Mouse (Mus musculus) midbrain, embryonic 11.5 days (tissue): Measurements from ENCODE around the gene Bloc1s3. TPM values are rescaled to one million over a fixed set of nuclear protein-coding genes. Genes with fewer than 3 reads are reported as not detected.

Source experiments
- ATAC-seq: fragments of 200-750 bp; cut with Nextera tagmentation; 2 replicates; pipeline ENCODE4 v1.8.0; 2017; ENCODE audit warnings: moderate TSS enrichment, moderate library complexity; ENCODE audit not compliant: low FRiP score
- DNase-seq: peaks from one replicate; pipeline ENCODE4 v3.0.0; 2015; ENCODE audit warnings: low spot score; ENCODE audit errors: missing footprints
- H3K27ac ChIP-seq: fragments of 300-500 bp; sonication (generic); 2 replicates; pipeline ENCODE4 v1.5.1; 2014; ENCODE audit warnings: low read depth, low read length
- H3K27me3 ChIP-seq: fragments of 300-500 bp; sonication (generic); 2 replicates; pipeline ENCODE4 v1.6.1; 2014; ENCODE audit warnings: mild to moderate bottlenecking, low read length, moderate library complexity, mixed read lengths; ENCODE audit not compliant: control insufficient read depth, insufficient read depth
- H3K36me3 ChIP-seq: fragments of 300-500 bp; sonication (generic); 2 replicates; pipeline ENCODE4 v1.6.1; 2014; ENCODE audit warnings: mild to moderate bottlenecking, low read length, moderate library complexity, mixed read lengths; ENCODE audit not compliant: control insufficient read depth, insufficient read depth
- H3K4me1 ChIP-seq: fragments of 300-500 bp; sonication (generic); 2 replicates; pipeline ENCODE4 v1.6.1; 2014; ENCODE audit warnings: low read length; ENCODE audit not compliant: control insufficient read depth, insufficient read depth
- H3K4me2 ChIP-seq: fragments of 300-500 bp; sonication (generic); 2 replicates; pipeline ENCODE4 v1.6.1; 2014; ENCODE audit warnings: mild to moderate bottlenecking, moderate library complexity
- H3K4me3 ChIP-seq: fragments of 300-500 bp; sonication (generic); 2 replicates; pipeline ENCODE4 v1.5.1; 2014; ENCODE audit warnings: low read depth, low read length
- H3K9ac ChIP-seq: fragments of 300-500 bp; sonication (generic); 2 replicates; pipeline ENCODE4 v1.6.1; 2014; ENCODE audit warnings: low read length
- H3K9me3 ChIP-seq: fragments of 300-500 bp; sonication (generic); 2 replicates; pipeline ENCODE4 v1.6.1; 2016; ENCODE audit warnings: low read length; ENCODE audit not compliant: control insufficient read depth
- WGBS: fragments of 180-500 bp; shearing (Covaris S2); extraction: QIAGEN DNeasy Blood & Tissue Kit; methylation state at CpG from one replicate; pipeline ENCODE4 v1.1.7; 2014; 5-methylcytosine and 5-hydroxymethylcytosine counted together
- polyA plus RNA-seq: library from polyadenylated mRNA; unstranded; fragments of >200 nt; fragmentation: Nextera tagmentation; extraction: Ambion mirVana; gene quantifications from 2 replicates; pipeline ENCODE4 v1.2.1, GENCODE M21; 2014

Bloc1s3 gene
- polyA plus RNA-seq, 1 experiment from 2014 or later, result 2.6 TPM

DNA sequence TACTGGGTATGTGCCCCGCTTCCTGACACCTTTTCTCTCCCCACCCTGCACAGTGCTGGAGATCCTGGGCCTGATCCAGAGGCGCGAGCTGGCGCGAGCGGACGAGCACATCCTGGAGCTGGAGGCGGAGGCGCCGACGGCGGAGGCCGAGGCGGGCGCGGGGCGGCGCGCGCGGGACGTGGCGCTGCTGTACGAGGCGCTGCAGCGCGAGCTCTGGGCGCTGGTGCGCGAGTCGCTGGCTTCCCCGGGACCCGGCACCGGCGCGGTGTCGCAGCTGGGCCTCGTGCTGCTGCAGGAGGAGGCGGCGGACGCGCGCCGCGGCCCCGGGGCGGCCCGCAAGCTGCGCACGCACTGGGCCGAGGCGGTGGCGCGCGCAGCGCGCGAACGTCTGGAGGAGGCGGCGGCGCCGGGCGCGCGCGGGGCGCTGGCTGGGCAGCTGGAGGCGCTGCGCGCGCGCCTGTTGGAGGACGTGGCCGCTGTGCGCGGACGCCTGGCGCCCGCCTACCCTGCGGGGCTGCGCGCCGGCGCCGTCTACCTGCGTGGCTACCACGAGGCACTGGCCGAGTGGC, 34.2 kb downstream of the Bloc1s3 start:
- Histone ChIP-seq H3K4me2 (peak overlapping the region; percentile 77), H3K27ac (no peak overlapping the region), H3K4me1 (no peaks in the 10 kb centered on the region), H3K4me3 (peak overlapping the region; percentile 48), H3K36me3 (no peaks in the 10 kb centered on the region), H3K27me3 (peaks cover 71% of the 10 kb centered on the region), H3K9ac (peak overlapping the region; percentile 58), H3K9me3 (no peaks in the 10 kb centered on the region)
- WGBS, result under 1% methylated on average over 69 of the region's 89 CpGs
- peak; percentile 85 for ATAC-seq
- peak; percentile 94 for DNase-seq

DNA sequence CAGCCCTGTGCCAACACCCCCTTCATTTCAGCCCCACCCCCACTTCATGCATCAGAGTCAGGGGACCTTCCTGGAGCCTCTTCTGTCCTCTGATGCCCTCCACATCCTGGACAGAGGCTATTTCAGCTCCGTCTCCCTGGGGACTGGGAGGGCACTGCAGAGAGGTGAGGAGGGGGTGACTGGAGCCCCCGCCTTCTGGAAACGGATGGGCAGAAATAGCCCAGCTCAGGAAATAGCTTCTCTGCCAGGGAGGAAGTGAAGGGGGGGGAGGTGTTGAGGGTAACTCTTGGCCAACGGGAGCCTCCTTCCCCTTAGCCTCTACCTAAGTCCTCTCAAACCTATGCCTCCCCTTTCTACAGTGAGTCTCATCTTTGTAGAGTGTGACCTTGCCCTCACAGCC, 35.8 kb downstream of the Bloc1s3 start:
- WGBS, result 52% methylated on average over 4 of the region's 4 CpGs
- DNase-seq (no peak), ATAC-seq (no peak)
- Histone ChIP-seq H3K4me2 (no peak overlapping the region), H3K4me3 (no peak overlapping the region), H3K4me1 (no peaks in the 10 kb centered on the region), H3K9ac (no peak overlapping the region), H3K36me3 (no peaks in the 10 kb centered on the region), H3K27me3 (peaks cover 67% of the 10 kb centered on the region), H3K27ac (no peak overlapping the region), H3K9me3 (no peaks in the 10 kb centered on the region)

DNA sequence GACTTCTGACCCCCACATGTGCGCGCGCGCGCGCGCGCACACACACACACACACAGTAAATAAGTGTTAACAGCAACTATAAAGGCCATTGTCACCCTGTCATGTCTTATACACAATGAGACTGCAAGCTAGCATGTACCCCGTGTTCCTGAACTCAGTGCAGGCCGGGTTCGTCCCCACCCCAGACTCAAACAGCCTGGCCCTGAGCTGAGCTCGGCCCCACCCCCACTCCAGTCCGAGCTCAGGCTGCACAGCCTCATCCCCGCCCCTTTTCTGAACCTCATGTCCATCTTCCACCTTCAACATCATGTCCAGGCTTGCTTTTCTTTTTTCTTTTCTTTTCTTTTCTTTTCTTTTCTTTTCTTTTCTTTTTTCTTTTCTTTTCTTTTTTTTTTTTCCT, 37.9 kb downstream of the Bloc1s3 start:
- Histone ChIP-seq H3K4me2 (no peak overlapping the region), H3K36me3 (no peaks in the 10 kb centered on the region), H3K9me3 (no peaks in the 10 kb centered on the region), H3K9ac (no peak overlapping the region), H3K27me3 (peaks cover 59% of the 10 kb centered on the region), H3K4me1 (no peaks in the 10 kb centered on the region), H3K27ac (no peak overlapping the region), H3K4me3 (no peak overlapping the region)
- no peak for DNase-seq
- no peak for ATAC-seq
- WGBS, result 10% methylated on average over 14 of the region's 14 CpGs

DNA sequence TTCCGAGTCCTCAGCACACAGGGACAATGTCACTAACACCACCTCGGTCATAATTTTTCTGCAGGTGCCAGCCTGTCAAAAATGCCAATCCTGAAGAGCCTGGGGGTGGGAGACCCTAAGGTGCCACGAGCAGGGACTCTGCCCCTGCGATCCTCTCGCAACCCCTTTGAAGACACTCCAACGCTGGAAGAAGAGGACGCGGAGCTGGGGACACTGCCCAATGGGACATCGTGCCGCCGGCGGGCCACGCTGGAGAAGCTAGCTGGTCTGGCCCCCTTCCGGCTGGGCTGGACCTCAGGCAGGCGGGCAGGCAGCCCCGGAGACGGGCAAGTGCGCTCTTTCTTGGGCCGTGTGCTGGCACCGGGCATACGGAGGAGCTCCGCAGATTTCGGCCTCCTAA, 38.8 kb downstream of the Bloc1s3 start:
- Histone ChIP-seq H3K9me3 (no peaks in the 10 kb centered on the region), H3K36me3 (no peaks in the 10 kb centered on the region), H3K4me3 (no peak overlapping the region), H3K4me1 (peaks cover 3% of the 10 kb centered on the region; the same call in 1 of the 2 replicates), H3K27me3 (peaks cover 51% of the 10 kb centered on the region), H3K27ac (no peak overlapping the region), H3K4me2 (no peak overlapping the region), H3K9ac (no peak overlapping the region)
- ATAC-seq, result no peak
- peak; percentile 84 for DNase-seq
- WGBS, result 15% methylated on average over 23 of the region's 23 CpGs

DNA sequence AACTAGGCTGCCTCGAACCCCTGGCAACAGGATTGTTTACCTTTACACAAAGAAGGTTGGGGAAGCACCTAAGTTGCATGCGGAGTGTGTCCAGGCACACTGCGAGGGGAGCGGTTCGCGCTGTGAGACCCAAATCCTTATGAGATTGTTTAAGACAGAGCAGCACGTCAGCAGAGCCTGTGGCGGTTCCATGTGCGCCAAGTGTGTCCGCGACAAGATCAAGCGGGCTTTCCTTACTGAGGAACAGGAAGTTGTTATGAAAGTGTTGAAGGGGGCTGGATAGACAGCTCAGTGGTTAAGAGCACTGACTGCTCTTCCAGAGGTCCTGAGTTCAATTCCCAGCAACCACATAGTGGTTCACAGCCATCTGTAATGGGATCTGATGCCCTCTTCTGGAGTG, 39.9 kb downstream of the Bloc1s3 start:
- ATAC-seq (no peak), DNase-seq (no peak)
- WGBS, result 65% methylated on average over 12 of the region's 12 CpGs
- Histone ChIP-seq H3K9me3 (no peaks in the 10 kb centered on the region), H3K27ac (no peak overlapping the region), H3K27me3 (peaks cover 40% of the 10 kb centered on the region), H3K4me2 (no peak overlapping the region), H3K36me3 (no peaks in the 10 kb centered on the region), H3K4me3 (no peak overlapping the region), H3K4me1 (peaks cover 3% of the 10 kb centered on the region; the same call in 1 of the 2 replicates), H3K9ac (no peak overlapping the region)

DNA sequence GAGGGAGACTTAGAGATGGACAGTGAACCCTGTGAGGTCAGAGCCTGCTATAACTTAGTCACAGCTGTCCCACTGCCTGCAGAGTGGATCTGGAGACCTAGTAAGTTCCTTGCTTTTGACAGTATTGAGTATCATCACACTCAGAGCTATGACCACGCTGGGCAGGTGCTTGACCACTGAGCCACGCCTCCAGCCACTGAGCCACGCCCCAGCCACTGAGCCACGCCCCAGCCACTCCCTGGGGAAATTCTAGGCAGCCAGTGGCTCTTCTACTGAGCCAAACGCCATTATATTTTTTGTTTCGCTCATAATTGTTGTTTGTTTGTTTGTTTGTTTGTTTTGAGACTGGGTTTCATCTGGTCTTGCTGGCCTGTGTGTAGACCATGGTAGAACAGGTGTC, 40.5 kb downstream of the Bloc1s3 start:
- Histone ChIP-seq H3K36me3 (no peaks in the 10 kb centered on the region), H3K4me1 (peaks cover 3% of the 10 kb centered on the region; the same call in 1 of the 2 replicates), H3K27ac (no peak overlapping the region), H3K27me3 (peaks cover 33% of the 10 kb centered on the region), H3K9me3 (no peaks in the 10 kb centered on the region), H3K9ac (no peak overlapping the region), H3K4me2 (no peak overlapping the region), H3K4me3 (no peak overlapping the region)
- WGBS, result 46% methylated on average over 6 of the region's 6 CpGs
- DNase-seq (no peak), ATAC-seq (no peak)

DNA sequence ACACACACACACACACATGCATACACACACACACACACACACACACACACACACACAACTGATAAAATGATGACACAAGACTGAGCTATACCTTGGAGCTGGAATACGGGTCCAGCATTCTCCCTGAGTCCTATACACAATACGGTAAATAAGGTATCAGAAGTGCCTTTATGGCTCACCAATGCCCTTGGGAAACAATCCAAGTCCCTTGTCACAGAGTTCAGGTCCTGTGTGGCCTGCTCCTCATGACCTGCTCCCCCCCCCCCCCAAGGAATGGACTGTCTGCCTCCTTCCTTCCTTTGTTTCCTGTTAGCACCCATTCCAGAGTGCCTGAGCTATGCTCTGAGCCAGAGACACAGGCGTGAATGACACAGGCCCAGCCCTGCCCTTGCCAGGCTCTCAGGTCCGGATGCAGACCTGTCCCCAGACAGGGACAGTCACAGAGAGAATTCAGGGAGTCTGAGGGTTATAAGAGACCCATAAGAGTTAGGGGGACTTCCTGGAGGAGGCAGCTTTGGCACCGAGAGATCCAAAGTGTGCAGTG, 41.5 kb downstream of the Bloc1s3 start:
- Histone ChIP-seq H3K9ac (no peak overlapping the region), H3K9me3 (no peaks in the 10 kb centered on the region), H3K4me3 (no peak overlapping the region), H3K27ac (no peak overlapping the region), H3K4me1 (peaks cover 3% of the 10 kb centered on the region; the same call in 1 of the 2 replicates), H3K27me3 (peaks cover 24% of the 10 kb centered on the region), H3K4me2 (no peak overlapping the region), H3K36me3 (no peaks in the 10 kb centered on the region)
- WGBS, result 70% methylated on average over 5 of the region's 5 CpGs
- DNase-seq (no peak), ATAC-seq (no peak)

DNA sequence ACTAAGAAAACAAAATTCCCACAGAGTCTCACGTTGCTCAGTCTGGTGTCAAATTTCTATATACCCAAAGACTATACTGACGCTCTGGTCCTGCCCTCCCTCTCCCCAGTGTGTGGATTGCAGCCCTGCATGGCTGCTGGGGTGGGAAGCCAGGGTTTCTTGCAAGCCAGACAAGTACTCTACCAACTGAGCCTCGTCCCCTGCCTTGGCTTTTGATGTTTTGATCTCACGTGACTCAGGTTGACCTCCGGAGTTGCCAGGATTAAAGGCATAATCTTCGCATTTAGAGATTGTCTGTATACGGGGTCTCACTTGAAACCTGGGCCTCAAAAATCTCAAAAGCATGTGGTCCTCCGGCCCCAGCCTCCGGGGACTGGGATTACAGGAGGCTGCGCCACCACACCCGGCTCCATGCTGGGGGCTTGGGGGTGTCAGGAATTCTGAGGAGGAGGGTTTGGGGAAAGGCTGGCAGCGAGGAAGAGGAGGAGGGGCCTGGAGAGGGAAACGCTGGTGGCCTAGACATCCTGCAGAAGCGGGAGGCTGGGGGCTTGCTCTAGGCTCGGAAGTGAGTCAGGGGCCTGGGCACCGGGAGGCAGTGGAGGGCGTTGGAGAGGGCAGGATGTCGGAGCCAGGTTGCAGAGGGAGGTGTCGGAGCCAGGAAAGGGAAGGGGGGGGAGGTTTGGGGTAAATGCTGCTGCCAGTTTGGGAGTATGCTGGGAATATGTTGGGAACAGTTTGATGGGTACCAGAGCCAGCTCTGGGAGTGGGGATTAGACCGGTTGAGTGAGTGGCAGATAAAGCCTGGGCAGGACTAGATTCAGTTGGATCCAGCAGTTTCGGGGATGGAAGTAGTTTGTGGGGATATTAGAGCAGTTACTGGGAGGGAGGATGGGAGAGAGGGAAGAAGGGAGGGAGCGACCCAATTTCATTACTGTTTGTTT, 43.5 kb downstream of the Bloc1s3 start:
- Histone ChIP-seq H3K4me3 (no peak overlapping the region), H3K27ac (no peak overlapping the region), H3K9ac (0 out of 2 replicates have a peak overlapping the region, but pooled peaks have one; percentile 0), H3K9me3 (no peaks in the 10 kb centered on the region), H3K4me1 (peaks cover 4% of the 10 kb centered on the region), H3K27me3 (peaks cover 7% of the 10 kb centered on the region), H3K36me3 (no peaks in the 10 kb centered on the region), H3K4me2 (no peak overlapping the region; the same call in 1 of the 2 replicates)
- no peak for ATAC-seq
- DNase-seq, result peak; percentile 81
- 8% methylated on average over 22 of the region's 22 CpGs for whole genome bisulfite sequencing

DNA sequence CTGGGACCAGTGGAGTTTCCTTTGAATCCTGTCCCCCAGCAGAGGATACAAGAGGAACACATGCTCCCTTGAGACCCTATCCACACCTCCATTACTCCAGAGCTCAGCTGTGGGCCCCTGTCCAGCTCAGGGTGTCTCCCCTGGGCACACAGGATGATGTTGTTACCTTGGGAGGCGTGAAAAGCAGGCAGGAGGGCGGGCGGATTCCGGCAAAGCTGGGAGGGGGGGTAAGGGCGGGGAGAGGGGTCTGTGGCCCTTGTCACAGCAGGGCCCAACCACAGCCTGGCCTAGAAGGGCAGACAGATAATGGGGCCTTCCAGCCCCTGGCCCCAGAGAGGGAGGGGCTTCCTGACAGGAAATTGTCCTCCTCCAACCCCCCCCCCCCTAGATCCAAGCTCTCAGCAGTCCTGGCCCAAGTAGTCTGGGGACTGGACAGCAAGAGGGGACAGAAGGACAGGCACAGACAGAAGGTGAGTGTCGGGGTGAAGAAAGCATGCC, 45.2 kb downstream of the Bloc1s3 start, which contains the start of gene Exoc3l2:
TSS of gene Exoc3l2 (plus strand) at position 448 of the 498 bp plus-strand sequence.
- no peak within 1 kb of the TSS for H3K27ac ChIP-seq
- H3K36me3 ChIP-seq, result no peaks in the 10 kb centered on the region
- no peak within 1 kb of the TSS for H3K4me2 ChIP-seq
- peaks cover 6% of the 10 kb centered on the region for H3K4me1 ChIP-seq
- H3K27me3 ChIP-seq, result no peaks in the 10 kb centered on the region; the same call in 1 of the 2 replicates
- H3K4me3 ChIP-seq, result no peak within 1 kb of the TSS
- no peak for ATAC-seq
- DNase-seq, result no peak
- H3K9ac ChIP-seq, result no peak within 1 kb of the TSS
- WGBS, result 23% methylated on average over 6 of the region's 6 CpGs
- no peaks in the 10 kb centered on the region for H3K9me3 ChIP-seq
